Mouse (Mus musculus) layer of hippocampus, adult 6 months (tissue): ENCODE data around the gene Olfr96. TPM values are rescaled to one million over a fixed set of nuclear protein-coding genes. Genes with fewer than 3 reads are reported as not detected.

ENCODE experiments used
- long read RNA-seq, 2 experiments: library from polyadenylated mRNA; unstranded; transcript quantifications; one replicate each; pipeline ENCODE4 v2.0.0; 2019 to 2020
- polyA plus RNA-seq: library from polyadenylated mRNA; unstranded; fragments of <200 nt; fragmentation: Nextera tagmentation; gene quantifications from 2 replicates; pipeline ENCODE4 v1.2.3, GENCODE M21; 2021

The Olfr96 gene
- not detected in 2 replicates for polyA plus RNA-seq
- long read RNA-seq, experiment 1 = 0 reads
- long read RNA-seq, experiment 2 = 0 reads

DNA sequence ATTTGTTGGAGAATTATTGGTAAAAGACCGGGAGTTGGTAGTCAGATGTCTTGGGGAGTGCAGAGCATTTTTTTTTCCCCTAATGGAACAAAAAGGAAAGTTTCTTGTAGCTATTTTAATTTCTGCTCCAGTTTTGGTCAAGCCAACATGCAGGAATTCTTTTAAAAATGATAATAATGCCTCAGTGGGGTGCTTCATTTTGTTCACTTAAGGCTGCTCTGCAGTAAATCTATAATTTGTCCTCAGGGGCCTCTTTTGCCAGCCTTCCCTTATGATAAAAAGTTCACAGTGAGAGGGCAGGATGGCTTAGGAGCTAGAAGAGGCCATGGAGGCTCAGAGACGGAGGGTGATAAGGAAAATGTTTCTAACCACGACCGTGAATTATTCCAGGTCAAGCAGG, at the start of gene Olfr96:
TSS of gene Olfr96 (plus strand) at position 301 of the 400 bp plus-strand sequence.

DNA sequence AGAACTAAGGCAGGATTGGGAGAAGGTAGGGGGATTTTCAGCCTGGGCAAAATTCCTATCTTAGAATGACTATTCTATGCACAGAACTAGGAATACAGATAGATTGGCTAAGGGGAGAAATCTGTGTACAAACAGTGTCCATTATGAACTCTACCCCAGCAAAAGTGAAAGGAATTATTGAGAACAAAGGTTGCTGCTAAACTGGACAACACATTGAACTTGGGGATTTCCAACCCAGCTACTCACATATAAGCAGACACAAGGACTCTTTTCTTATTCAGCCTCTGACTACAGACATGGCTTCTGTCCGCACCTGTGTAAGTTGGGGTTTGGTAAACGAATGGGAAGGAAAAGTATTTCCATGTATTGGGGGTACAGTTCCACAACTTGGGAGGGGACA, 26.3 kb upstream of the Olfr96 start, which contains the start of gene Ubd:
TSS of gene Ubd (plus strand) at position 237 of the 400 bp plus-strand sequence.

GRCm38 (mm10) chr17:37200894-37201293, 19.1 kb upstream of the Olfr96 start, which contains the start of gene Olfr94:
TSS of gene Olfr94 (minus strand) at chr17:37200994.

DNA sequence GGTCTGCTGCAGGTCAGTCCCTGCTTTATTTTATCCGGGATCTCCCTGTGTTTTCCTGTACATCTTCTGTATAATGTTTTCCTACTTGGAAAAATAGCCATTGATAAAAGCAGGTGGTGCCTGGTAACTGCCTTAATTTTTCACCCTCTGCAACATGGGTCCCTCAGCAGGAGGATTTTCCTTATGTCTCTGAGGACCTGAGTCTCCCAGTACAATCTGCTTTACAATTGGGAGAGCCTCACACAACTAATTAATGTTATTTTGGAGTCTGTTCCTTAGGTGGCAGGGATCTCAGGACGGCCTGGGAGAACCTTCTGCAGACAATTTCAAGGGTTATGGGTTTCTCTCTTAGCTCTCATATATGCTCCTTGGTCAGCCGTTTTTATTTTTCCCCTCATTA, 6.9 kb upstream of the Olfr96 start, which contains the start of gene Olfr95:
TSS of gene Olfr95 (minus strand) at position 101 of the 400 bp plus-strand sequence.

GRCm38 (mm10) chr17:37237230-37237629, 17.3 kb downstream of the Olfr96 start, which contains the start of gene Olfr97:
TSS of gene Olfr97 (minus strand) at chr17:37237330.

DNA sequence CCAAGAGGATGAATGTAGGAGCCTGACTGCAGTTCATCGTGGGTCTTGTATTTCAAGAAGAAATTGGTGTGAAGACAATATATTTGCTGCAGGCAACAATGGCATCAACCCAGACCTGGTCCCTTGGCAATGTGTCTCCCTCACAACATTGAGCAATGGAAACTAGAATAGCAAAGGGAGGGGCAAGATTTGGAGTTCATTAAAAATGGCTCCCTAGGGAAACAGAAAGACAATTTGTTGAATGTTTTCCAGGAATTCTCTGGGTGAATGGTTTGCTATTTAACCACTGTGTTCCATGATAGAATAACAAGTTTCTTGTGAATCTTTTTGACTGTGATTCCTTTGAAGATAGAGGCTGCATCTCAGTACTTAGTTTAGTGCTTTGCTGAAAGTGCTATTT, 43.7 kb downstream of the Olfr96 start, which contains the start of gene Olfr98:
TSS of gene Olfr98 (minus strand) at position 124 of the 400 bp plus-strand sequence.

DNA sequence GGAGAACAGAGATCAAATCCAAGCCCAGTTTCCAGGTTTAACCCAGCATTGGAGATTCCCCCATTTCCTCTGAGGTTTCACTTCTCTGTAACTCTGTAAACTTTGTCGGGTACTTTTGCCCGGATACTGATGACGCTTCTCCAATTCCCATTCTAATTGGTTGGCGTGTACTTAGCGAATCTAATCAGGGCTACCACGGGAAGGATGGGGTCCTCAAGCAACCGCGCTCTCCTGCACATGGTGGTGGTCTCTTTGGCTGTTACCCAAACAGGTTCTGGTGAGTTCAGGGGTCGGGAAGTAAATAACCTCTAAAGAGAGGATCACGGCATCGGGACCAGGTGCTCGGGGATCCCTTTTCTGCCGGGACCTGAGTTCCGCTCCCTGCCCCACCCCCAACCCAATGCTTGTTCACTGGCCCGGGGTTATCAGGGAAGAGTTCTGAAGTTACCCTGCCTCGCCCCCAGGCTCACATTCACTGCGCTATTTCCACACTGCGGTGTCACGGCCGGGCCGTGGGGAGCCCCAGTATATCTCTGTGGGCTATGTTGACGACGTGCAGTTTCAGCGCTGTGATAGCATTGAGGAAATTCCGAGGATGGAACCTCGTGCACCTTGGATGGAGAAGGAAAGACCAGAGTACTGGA, 50.2 kb downstream of the Olfr96 start, which contains the start of gene H2-M3:
TSS of gene H2-M3 (plus strand) at position 163 of the 644 bp plus-strand sequence.

Other genes with a start within 250 kb of the Olfr96 start
- gene 2410137M14Rik, start 238.9 kb upstream of the Olfr96 start, polyA plus RNA-seq = not detected in 2 replicates
- gene H2-M5, start 230.6 kb upstream of the Olfr96 start, polyA plus RNA-seq = 0.15 TPM in 1 of 2 replicates, not detected in the other
- 0.85 and 1.7 TPM in 2 replicates for gene Zfp57, start 219.0 kb upstream of the Olfr96 start, polyA plus RNA-seq
- 88.1 and 99.0 TPM in 2 replicates for gene Mog, start 196.7 kb upstream of the Olfr96 start, polyA plus RNA-seq
- gene Gabbr1, start 174.2 kb upstream of the Olfr96 start, polyA plus RNA-seq = 44.8 and 46.3 TPM in 2 replicates
- not detected in 2 replicates for gene Olfr90, start 131.6 kb upstream of the Olfr96 start, polyA plus RNA-seq
- not detected in 2 replicates for gene Olfr91, start 121.9 kb upstream of the Olfr96 start, polyA plus RNA-seq
- gene Olfr92, start 100.1 kb upstream of the Olfr96 start, polyA plus RNA-seq = not detected in 2 replicates
- gene Olfr93, start 58.7 kb upstream of the Olfr96 start, polyA plus RNA-seq = not detected in 2 replicates
- gene Ubd, start 26.3 kb upstream of the Olfr96 start, polyA plus RNA-seq = not detected in 2 replicates
- not detected in 2 replicates for gene Olfr94, start 19.2 kb upstream of the Olfr96 start, polyA plus RNA-seq
- gene Olfr95, start 7.0 kb upstream of the Olfr96 start, polyA plus RNA-seq = not detected in 2 replicates
- gene Olfr97, start 17.2 kb downstream of the Olfr96 start, polyA plus RNA-seq = not detected in 2 replicates
- gene Olfr98, start 43.6 kb downstream of the Olfr96 start, polyA plus RNA-seq = not detected in 2 replicates
- 3.3 and 3.5 TPM in 2 replicates for gene H2-M3, start 50.1 kb downstream of the Olfr96 start, polyA plus RNA-seq
- not detected in 2 replicates for gene Olfr99, start 63.3 kb downstream of the Olfr96 start, polyA plus RNA-seq
- not detected in 2 replicates for gene Olfr101, start 84.2 kb downstream of the Olfr96 start, polyA plus RNA-seq
- not detected in 2 replicates for gene Olfr102, start 96.9 kb downstream of the Olfr96 start, polyA plus RNA-seq
- gene Olfr103, start 119.6 kb downstream of the Olfr96 start, polyA plus RNA-seq = not detected in 2 replicates
- gene Olfr104-ps, start 139.4 kb downstream of the Olfr96 start, polyA plus RNA-seq = not detected in 2 replicates
- gene Olfr105-ps, start 158.9 kb downstream of the Olfr96 start, polyA plus RNA-seq = not detected in 2 replicates
- not detected in 2 replicates for gene Olfr106-ps, start 170.2 kb downstream of the Olfr96 start, polyA plus RNA-seq
- not detected in 2 replicates for gene Olfr107, start 179.1 kb downstream of the Olfr96 start, polyA plus RNA-seq
- not detected in 2 replicates for gene Olfr108, start 225.3 kb downstream of the Olfr96 start, polyA plus RNA-seq
- not detected in 2 replicates for gene Olfr109, start 238.8 kb downstream of the Olfr96 start, polyA plus RNA-seq